Mouse (Mus musculus) inflammation-experienced regulatory T-cells, adult 6 months (primary cell): Measurements from ENCODE around the gene Lcn2. TPM values are rescaled to one million over a fixed set of nuclear protein-coding genes. Genes with fewer than 3 reads are reported as not detected.
A peak's percentile ranks its signal among the peaks of the same experiment; 100 is the strongest.

Experiments
- ATAC-seq: one replicate; pipeline ENCODE4 v1.8.0; 2017
- polyA plus RNA-seq, 3 experiments: library from polyadenylated mRNA; unstranded; fragments of 100-300 nt; shearing (Covaris generic); gene quantifications; one replicate each; pipeline ENCODE4 v1.2.1; 2017

The Lcn2 gene
- polyA plus RNA-seq, 3 experiments from 2014 or later = 0.93 TPM; not detected in 2

DNA sequence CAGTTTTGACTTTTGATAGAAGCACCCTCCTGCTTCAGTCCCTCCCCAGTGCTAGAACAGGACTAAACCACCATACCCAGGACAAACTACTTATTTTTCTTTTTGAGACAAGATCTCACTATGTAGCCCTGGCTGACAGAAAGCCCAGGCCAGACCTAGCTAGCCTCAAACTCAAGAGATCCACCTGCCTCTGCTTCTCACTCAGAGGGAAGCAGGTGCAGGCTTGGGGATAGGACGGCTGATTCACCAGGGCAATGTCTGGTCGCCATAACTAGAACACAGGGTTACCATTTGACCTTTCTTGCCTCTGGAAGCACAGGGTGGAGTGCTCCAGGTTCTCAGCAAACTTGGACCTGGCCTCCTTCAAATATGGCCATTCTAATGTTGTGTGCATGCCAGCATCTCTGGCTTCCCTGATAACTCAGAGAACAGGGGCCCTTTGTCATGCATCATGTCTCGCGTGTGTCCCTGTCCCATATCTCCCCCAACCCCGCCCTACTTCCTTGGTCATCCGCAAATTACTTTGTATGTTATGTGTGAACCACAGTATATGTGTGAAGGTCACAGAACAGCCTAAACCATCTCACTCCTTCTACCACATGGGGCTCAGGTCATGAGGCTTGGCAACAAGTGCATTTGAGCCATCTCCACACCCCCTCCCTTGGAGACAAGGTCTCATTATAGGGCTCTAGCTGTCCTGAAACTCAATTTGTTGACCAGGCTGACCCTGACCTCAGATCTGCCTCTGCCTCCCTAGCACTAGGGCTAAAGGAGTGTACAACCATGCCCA lies 24.9 kb upstream of the Lcn2 start:
- ATAC-seq = no peak

DNA sequence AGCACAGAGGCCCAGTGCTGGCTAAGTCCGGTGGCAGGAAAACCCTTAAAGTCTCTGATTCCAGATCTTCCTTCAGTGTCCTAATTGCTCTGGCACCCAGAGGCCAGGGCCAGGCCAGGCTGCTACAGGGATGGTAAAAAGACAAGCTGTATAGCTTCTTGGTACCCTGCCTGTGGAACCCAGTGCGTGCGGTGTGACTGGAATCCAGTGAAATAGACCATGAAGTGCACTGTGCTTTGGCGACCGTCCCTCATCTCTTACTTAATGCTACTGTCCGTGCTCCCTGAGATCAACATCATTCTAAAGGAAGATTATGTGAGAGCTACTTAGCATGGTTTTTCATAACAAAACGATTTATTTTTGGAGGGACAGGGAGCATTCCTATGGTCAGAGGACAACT lies 23.4 kb upstream of the Lcn2 start:
- no peak for ATAC-seq

DNA sequence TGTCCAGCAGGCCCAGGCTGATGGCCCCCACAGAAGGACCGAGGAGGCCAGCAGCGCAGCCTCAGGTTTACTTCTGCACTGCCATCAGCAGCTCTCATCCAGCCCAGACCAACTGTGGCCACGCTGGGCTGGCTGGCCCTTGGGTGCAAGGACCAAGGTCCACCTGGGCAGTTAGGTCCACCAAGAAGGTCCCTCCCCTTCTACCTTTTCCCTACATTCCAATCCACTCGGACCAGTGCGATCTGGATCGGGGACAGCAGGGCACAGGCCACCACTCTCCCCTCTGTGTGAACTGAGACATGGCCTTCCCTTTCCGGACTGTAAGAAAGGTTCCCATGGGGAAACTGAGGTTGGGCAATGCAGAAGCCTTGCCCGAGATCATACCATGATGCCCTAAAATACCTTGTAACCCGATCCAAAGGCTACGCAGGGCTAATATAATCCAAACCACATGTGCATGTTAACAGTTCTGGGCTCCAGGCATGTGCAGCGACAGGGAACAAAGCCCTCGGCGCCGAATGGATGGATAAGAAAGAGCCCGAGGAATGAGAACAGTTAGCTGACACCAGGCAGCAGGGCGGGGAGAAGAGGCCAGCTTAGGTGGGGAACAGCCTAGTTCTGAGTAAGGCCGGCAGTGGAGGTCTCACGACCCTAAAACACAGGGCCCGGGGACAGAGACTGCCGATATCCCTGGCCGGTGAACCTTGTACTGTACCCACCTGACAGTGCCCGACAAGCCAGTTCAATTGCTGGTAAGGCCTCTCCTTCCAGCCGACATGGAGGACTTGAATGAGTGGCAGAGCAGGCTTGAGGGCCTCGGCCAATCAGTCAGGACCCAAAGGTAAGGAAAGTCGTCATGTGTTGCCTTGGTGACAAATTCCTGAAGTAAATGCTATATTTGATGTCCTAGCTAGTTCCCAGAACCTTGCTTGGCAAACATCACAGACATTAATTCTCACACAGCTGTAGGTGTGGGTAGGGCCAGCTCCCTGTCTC lies 20.7 kb upstream of the Lcn2 start:
- ATAC-seq = no peak

DNA sequence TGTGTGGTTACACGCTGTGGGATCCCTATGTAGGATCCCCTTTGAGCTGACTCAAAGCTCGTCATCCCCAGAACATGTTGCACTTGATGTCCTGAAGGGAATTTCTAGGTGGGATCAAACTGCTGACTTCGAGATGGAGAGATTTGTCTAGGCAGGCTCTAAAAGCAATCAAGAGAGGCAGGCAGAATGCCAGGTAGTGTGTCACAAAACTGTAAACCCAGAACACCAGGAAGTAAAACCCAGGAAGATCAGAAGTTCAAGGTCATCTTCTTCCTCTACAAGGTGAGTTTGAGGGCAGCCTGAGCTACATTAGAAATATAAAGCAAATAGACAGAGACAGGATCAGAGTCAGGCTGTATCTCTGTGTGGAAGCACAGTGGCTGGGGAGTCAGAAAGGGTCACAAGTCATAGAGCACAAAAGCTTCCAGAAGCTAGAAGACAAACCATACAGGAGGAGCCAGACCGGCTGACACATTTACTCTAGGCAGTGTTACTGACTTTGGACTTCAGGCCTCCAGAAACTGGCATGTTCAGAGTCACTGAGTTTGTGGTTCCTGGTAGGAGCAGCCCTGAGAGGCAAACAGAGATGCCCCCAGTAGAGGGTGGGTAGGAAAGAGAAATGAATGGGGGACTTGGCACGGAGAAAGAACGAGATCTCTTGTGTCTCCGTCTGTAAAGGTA lies 19.2 kb upstream of the Lcn2 start:
- ATAC-seq = no peak

- ATAC-seq = peak; percentile 83
Observed at GRCm38 (mm10) chr2:32404663-32405062, 16.6 kb upstream of the Lcn2 start.

DNA sequence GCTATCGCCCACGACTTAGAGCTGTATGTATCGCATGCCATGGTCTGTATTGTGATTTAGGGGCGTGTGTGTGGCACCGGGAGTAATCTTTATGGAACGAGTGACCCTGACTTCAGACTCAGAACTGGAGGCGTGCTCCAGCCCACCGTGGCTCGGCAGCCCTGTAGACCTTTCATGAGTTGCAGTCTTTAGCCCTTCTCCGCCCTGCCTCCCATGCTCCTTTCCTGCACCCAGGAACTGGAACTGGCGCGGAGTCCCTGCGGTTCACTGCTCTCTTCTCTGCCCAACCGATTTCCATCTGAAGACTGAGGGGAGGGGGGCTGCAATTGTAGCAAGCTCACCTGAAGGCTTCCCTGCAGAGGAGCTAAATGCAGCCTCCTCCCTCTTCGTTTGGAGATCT lies 8.6 kb upstream of the Lcn2 start:
- no peak for ATAC-seq

DNA sequence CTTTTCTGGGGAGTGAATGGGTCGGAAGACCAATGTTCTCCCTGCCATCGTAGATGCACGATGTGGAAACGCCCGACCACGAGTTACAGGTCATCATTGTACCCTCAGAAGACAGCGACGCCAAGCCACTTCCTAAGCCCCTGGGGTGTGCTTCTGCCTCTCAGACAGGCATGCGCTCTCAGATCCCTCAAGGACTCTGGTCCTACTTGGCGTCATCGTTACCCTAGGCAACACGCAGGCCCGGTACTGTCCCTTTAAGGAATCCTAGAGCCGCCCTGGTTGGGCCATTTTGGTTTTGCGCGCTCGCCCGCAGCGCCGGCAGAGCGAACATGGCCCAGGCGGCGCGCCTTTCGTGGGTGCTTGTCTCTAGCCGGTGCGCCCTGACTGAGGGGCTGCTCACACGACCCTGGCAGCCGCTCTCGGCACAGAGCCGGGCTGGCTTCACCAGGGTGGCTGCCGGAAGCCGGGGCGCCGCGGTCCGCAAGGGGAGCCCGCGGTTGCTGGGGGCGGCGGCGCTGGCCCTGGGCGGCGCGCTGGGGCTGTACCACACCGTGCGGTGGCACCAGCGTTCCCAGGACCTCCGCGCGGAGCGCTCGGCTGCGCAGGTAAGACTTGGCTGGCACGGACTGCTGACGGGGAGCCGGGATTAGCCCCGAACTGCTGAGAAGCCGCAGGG lies 8.0 kb upstream of the Lcn2 start:
- ATAC-seq = peak; percentile 86

DNA sequence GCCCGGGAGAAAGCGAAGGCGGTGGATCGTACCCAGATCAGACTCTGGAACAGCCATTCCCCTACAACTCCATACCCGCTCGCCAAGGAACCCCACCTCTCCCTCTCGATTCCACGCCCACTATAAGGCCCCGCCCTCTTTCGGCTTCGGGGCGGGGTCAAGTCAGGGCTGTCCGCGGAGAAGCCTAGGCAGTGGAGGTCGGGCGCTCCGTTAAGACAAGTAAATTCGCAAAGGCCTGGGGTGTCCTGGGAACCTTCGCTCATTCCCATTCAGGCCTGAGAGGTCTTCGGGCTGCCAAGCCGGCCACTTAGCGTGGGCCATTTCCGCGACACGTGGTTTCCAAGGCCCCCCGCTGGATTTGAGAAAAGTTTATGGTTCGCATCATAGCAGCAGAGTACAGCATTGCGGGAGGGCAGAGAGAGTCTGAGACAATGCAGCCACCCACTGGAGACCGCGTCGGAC lies 7.5 kb upstream of the Lcn2 start, which contains the start of gene Ptges2:
Ptges2 (plus strand) TSS at position 413 of the 462 bp plus-strand sequence.
- peak; percentile 73 for ATAC-seq

DNA sequence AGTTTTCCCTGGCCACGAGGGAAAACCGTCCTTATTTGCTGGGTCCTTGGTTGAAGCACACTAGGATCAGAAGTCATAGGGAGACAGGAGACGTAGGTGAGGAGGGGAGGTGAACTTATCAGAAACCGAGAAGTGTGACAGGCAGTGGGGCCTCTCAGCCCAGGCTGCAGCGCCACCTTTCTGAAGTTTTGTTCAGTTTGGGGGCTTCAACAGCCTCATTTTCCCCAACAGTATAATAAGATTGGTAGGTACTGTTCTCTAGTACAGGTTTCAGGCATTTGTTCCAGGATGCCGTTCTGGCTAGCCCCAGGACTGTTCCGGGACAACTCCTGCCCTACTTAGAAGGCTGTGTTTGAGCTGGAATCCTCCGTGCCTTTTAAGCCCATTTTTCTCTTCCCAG lies 6.9 kb upstream of the Lcn2 start:
- no peak for ATAC-seq

DNA sequence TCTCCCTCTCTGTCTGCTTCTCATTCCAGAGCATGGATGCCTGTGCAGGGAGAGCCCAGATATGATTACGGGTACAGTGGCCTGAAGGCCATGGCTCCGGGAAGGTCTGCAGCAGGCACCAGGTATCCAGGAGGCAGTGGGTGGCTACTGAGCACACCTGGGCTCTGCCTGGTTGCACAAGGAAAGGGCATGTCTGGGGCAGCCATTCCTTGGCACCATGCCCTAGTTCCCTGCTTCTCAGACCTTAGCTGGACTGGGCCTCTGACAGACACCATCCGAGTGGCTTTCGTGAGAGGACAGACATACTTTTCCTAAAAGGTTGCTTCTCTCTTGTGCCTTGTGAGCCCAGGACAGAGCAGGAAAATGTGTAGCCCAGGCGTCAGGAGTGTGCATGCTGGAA lies 4.0 kb upstream of the Lcn2 start:
- ATAC-seq = no peak

DNA sequence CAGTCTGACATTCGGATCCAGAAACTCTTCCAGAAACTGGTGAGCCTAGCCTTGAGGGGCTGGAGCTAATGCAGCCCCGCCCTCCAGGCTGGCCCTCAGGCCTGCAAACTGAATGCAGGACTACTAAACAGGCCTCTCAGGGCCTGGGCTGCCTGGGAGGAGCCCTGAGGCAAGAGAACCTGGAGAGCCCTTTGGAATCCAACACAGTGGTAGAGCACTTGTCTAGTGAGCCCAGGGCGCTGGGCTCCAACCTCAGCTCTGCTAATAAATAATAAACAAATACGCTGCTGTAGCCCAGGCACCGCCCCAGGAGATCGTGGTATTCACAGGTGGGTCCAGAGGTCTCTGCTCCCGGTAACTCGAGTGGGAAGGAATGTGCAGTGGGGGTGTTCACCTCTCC lies 2.8 kb upstream of the Lcn2 start:
- no peak for ATAC-seq

DNA sequence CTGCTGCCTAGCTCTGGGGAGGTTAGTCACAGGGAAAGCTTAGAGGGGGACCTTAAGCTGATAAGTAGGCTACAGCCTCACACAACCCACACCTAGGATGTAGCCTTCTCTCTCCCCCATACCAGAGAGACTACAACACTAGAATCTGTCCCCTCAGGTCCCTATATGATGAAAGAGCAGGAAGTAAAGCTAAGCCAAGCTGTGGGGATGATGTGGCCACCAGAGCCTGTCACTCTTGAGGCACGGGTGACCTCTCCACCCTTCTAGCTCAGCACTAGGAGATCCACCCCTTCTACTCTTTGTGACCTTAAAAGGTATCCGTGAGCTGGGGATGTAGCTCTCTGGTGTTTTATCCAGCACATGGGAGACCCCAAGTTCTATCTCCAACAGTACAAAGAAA lies 1.1 kb upstream of the Lcn2 start:
- ATAC-seq = no peak

DNA sequence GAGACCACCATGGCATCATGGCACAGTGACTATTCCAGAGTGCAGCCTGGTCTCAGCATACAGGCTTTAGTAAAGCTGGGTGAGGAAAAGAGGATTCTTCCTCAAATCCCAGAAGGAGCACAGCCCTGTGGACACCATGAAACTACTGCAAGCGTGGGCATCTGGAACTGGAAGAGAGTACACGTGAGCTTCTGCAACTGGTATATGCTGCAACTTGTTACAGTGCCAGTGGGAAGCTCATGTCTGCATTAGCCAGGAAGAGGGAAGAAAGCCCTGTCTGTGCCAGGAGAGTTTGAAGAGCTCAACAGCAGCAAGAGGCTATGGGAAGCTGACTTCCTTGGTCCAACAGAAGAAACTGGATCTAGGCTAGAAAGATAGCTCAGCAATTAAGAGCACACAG lies 5.4 kb downstream of the Lcn2 start:
- ATAC-seq = no peak

GRCm38 (mm10) chr2:32381775-32382223 lies 6.3 kb downstream of the Lcn2 start, which contains the start of gene 1110008P14Rik:
1110008P14Rik (minus strand) TSS chr2:32381938.
- ATAC-seq = peak; percentile 93

- peak; percentile 7 for ATAC-seq
Observed at GRCm38 (mm10) chr2:32381141-32381774, 6.8 kb downstream of the Lcn2 start.

- ATAC-seq = no peak
Observed at GRCm38 (mm10) chr2:32380001-32380500, 8.0 kb downstream of the Lcn2 start.

GRCm38 (mm10) chr2:32376963-32377362 lies 11.1 kb downstream of the Lcn2 start:
- ATAC-seq = no peak

DNA sequence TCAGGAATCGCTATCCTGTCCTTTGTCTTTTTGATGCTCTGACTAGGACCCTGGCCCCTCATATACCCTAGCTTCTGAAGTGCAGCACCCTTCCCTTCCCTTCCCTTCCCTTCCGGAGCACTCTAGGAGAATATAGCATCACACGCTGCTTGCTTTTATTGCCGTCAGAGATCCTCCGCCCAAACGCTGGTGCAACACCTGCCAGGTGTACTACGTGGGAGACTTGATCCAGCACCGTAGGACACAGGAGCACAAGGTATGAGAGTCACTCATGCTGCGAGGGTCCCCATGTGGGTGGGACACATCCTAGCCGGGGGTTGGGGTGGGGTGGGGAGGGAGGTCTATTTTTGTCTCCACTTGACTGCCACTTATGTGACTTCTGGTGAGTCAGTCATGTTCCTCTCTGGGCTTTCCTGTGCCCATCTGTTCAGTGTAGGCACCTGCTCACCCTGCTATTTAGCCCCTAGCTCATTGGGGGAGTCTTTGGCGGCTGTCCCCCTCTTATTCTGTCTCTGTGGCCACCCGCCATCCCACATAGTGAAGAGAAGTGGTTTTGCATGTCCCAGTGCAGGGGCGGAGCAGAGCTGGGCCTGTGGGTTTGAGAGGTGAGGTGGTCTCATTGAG lies 12.6 kb downstream of the Lcn2 start:
- no peak for ATAC-seq

GRCm38 (mm10) chr2:32374191-32374590 lies 13.9 kb downstream of the Lcn2 start:
- no peak for ATAC-seq

DNA sequence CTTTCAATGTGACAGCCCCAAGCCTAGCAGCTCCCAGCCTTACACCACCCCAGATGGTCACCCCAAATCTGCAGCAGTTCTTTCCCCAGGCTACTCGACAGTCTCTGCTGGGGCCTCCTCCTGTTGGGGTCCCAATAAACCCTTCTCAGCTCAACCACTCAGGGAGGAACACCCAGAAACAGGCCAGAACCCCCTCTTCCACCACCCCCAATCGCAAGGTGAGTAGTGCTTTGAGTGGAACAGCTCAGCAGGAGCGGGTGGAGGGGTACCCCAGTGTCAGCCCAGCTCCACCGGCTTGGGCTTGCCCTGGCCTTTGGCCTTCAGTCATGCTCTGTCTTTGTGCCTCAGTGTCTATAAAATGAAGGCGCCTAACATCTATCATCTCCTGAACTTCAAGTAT lies 20.7 kb downstream of the Lcn2 start:
- ATAC-seq = no peak

GRCm38 (mm10) chr2:32364121-32364520 lies 23.9 kb downstream of the Lcn2 start:
- ATAC-seq = no peak
